Mouse (Mus musculus) right cerebral cortex, postnatal 10 days (tissue): ENCODE measurements around the gene Unc5a.

Experiments
- DNase-seq, 2 experiments: peaks; one replicate each; pipeline ENCODE4 v3.0.0; 2021; ENCODE audit warnings: low spot score in 2 of 2

Gene Unc5a

GRCm38 (mm10) chr13:54955695-54956471, 6.7 kb downstream of the Unc5a start:
- peak in 1 of 2 experiments; percentile 68 for DNase-seq

GRCm38 (mm10) chr13:54957281-54957680, 8.1 kb downstream of the Unc5a start:
- no peak for DNase-seq

GRCm38 (mm10) chr13:54959059-54959701, 10.0 kb downstream of the Unc5a start:
- DNase-seq: no peak

- DNase-seq: no peak
These were observed 10.6 kb downstream of the Unc5a start for GRCm38 (mm10) chr13:54959842-54960241.

- no peak for DNase-seq
These were observed 11.3 kb downstream of the Unc5a start for GRCm38 (mm10) chr13:54960491-54960890.

- no peak for DNase-seq
These were observed 16.0 kb downstream of the Unc5a start for GRCm38 (mm10) chr13:54965256-54965655.

GRCm38 (mm10) chr13:54967501-54967900, 18.3 kb downstream of the Unc5a start:
- no peak for DNase-seq

GRCm38 (mm10) chr13:54968636-54969035, 19.4 kb downstream of the Unc5a start:
- no peak for DNase-seq

- no peak for DNase-seq
These were observed 20.3 kb downstream of the Unc5a start for GRCm38 (mm10) chr13:54969513-54969912.

- DNase-seq: no peak
These were observed 21.5 kb downstream of the Unc5a start for GRCm38 (mm10) chr13:54970521-54971247.

- no peak for DNase-seq
These were observed 26.3 kb downstream of the Unc5a start for GRCm38 (mm10) chr13:54975546-54975945.

- DNase-seq: no peak
These were observed 29.6 kb downstream of the Unc5a start for GRCm38 (mm10) chr13:54978804-54979203.

- DNase-seq: peak; percentile 73 to 74
These were observed 31.7 kb downstream of the Unc5a start for GRCm38 (mm10) chr13:54980957-54981356.

GRCm38 (mm10) chr13:54983001-54983400, 33.8 kb downstream of the Unc5a start:
- no peak for DNase-seq

- DNase-seq: no peak
These were observed 34.4 kb downstream of the Unc5a start for GRCm38 (mm10) chr13:54983614-54984013.

- DNase-seq: no peak
These were observed 38.2 kb downstream of the Unc5a start for GRCm38 (mm10) chr13:54987405-54987804.

GRCm38 (mm10) chr13:54988181-54988760, 39.1 kb downstream of the Unc5a start:
- no peak for DNase-seq

- DNase-seq: no peak
These were observed 43.0 kb downstream of the Unc5a start for GRCm38 (mm10) chr13:54992215-54992614.

- DNase-seq: no peak
These were observed 45.4 kb downstream of the Unc5a start for GRCm38 (mm10) chr13:54994576-54994975.

GRCm38 (mm10) chr13:54995161-54995560, 46.0 kb downstream of the Unc5a start:
- no peak for DNase-seq

- no peak for DNase-seq
These were observed 48.4 kb downstream of the Unc5a start for GRCm38 (mm10) chr13:54997568-54997967.

- DNase-seq: peak in 1 of 2 experiments; percentile 76
These were observed 51.2 kb downstream of the Unc5a start for GRCm38 (mm10) chr13:55000433-55000832.
